ENCODE assay signal across 6 mouse cellular contexts in the genomic region with DNA sequence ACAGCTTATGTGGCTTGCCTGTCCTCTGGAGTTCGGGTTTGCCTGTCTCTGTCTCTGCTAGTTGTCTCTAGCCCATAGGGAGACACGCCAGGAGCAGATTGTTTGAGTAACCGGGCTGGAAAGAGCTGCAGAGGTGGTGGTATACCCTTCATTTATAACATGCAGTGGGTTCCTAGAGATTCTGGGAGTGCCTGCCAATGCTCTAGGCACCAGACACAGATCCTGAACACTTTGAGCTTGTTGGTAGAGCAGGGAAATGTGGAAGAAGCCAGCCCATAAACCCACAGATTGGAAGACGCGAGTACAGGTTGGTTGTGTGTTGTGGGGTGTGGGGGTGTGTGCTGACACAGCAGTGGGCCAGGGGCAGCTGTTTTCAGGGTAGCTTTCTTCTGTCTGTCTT.
"Had no signal": no experiment of that assay in that cellular context is flagged by ENCODE, and none has a peak within 500 bp of the region (broad histone marks: within the 10 kb centered on the region; RNA-seq: fewer than 3 reads in every experiment).

No protein-coding gene starts in this region.

- H3K36me3 ChIP-seq: limb, embryonic 13.5 days; midbrain, embryonic 12.5 days; neural tube, embryonic 15.5 days had no signal

- H3K9me3 ChIP-seq: midbrain, embryonic 12.5 days; neural tube, embryonic 15.5 days had no signal

- H3K9ac ChIP-seq: limb, embryonic 13.5 days; liver, embryonic 14.5 days; midbrain, embryonic 12.5 days; neural tube, embryonic 15.5 days had no signal

- H3K27ac ChIP-seq: limb, embryonic 13.5 days; liver, embryonic 14.5 days; midbrain, embryonic 12.5 days; neural tube, embryonic 15.5 days had no signal

- DNase-seq: kidney, adult 18-20 months had no signal

- H3K27me3 ChIP-seq: neural tube, embryonic 15.5 days had no signal

- H3K4me1 ChIP-seq: limb, embryonic 13.5 days had no signal

- H3K4me3 ChIP-seq: limb, embryonic 13.5 days; myocyte; neural tube, embryonic 15.5 days had no signal
